Mouse (Mus musculus) bone marrow macrophage, adult 2 months (primary cell): ENCODE measurements at regions not wholly inside any gene's neighbourhood (a gene's known extent, or its start where the extent isn't known, plus 50 kb on each side); places are given as distances from the start of the nearest gene placed in this dataset.

Experiments used
- CTCF ChIP-seq: IDR thresholded peaks from 2 replicates; pipeline ENCODE4 v1.5.1; 2012; ENCODE audit warnings: low read depth, mild to moderate bottlenecking, low read length, moderate library complexity
- POLR2A ChIP-seq: IDR thresholded peaks from 2 replicates; pipeline ENCODE4 v1.6.1; 2012; ENCODE audit warnings: mild to moderate bottlenecking, low read depth, low read length, borderline replicate concordance

GRCm38 (mm10) chr1:77279566-77279965, 235.3 kb downstream of the Epha4 start:
- TF ChIP-seq CTCF (no peak), POLR2A (no peak)
